Mouse (Mus musculus) liver, embryonic 15.5 days (tissue): ENCODE measurements around the gene Tulp2. TPM values are rescaled to one million over a fixed set of nuclear protein-coding genes. Genes with fewer than 3 reads are reported as not detected.
"Not testable (repeated sequence)": the region's sequence is repeated elsewhere in the genome, so short reads cannot be mapped to it uniquely, and the experiment has no call there.

Experiments
- ATAC-seq: fragments of 200-750 bp; cut with Nextera tagmentation; 2 replicates; pipeline ENCODE4 v1.8.0; 2017; ENCODE audit warnings: moderate number of reproducible peaks, mild to moderate bottlenecking, moderate library complexity; ENCODE audit not compliant: insufficient read depth
- H3K27ac ChIP-seq: fragments of 300-500 bp; sonication (generic); replicated peaks from 2 replicates; pipeline ENCODE4 v1.5.1; 2015; ENCODE audit warnings: mild to moderate bottlenecking, inconsistent platforms
- H3K27me3 ChIP-seq: fragments of 300-500 bp; sonication (generic); 2 replicates; pipeline ENCODE4 v1.6.1; 2015; ENCODE audit warnings: mild to moderate bottlenecking, inconsistent platforms
- H3K36me3 ChIP-seq: fragments of 300-500 bp; sonication (generic); replicated peaks from 2 replicates; pipeline ENCODE4 v1.6.1; 2015; ENCODE audit warnings: moderate library complexity, mild to moderate bottlenecking, inconsistent platforms
- H3K4me1 ChIP-seq: fragments of 300-500 bp; sonication (generic); replicated peaks from 2 replicates; pipeline ENCODE4 v1.6.1; 2015; ENCODE audit warnings: inconsistent platforms
- H3K4me2 ChIP-seq: fragments of 300-500 bp; sonication (generic); 2 replicates; pipeline ENCODE4 v1.6.1; 2015; ENCODE audit warnings: moderate library complexity, mild to moderate bottlenecking, inconsistent platforms
- H3K4me3 ChIP-seq: fragments of 300-500 bp; sonication (generic); replicated peaks from 2 replicates; pipeline ENCODE4 v1.5.1; 2015; ENCODE audit warnings: mild to moderate bottlenecking, inconsistent platforms
- H3K9ac ChIP-seq: fragments of 300-500 bp; sonication (generic); 2 replicates; pipeline ENCODE4 v1.6.1; 2015; ENCODE audit warnings: moderate library complexity, mild to moderate bottlenecking, inconsistent platforms
- H3K9me3 ChIP-seq: fragments of 300-500 bp; sonication (generic); replicated peaks from 2 replicates; pipeline ENCODE4 v1.6.1; 2016; ENCODE audit warnings: inconsistent platforms
- WGBS: fragments of 180-500 bp; shearing (Covaris S2); methylation state at CpG from one replicate; pipeline ENCODE4 v1.1.7; 2015; ENCODE audit warnings: mixed read lengths; ENCODE audit not compliant: insufficient replicate concordance; 5-methylcytosine and 5-hydroxymethylcytosine counted together
- polyA plus RNA-seq: library from polyadenylated mRNA; unstranded; fragments of >200 nt; fragmentation: Nextera tagmentation; extraction: Ambion mirVana; gene quantifications from 2 replicates; pipeline ENCODE4 v1.2.1, GENCODE M21; 2015

Tulp2 gene
- polyA plus RNA-seq, 1 experiment from 2014 or later, result 0.58 TPM

DNA sequence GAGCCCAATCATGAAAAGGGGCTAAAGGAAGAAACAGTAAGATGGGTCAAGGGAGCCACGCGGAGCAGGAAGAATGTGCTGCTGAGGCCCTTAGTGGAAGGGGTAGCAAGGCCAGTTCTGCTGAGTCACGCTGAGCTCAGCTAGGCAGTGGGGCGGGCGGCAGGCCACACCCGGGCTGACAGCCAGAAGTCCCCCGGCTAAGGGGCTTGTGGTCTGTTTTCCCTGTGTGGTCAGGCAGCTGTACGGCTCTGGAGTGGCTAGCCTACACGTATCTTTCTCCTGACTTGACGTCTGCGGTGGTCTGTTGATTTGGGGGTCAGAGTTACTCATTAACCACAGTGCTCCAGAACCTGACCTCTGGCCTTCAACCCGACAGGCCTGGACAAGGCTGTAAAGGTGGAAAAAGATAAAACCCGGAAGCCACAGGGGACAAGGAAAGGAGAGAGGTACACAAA, 20.8 kb upstream of the Tulp2 start:
- Histone ChIP-seq H3K9ac (peak overlapping the region; percentile 80), H3K4me1 (peaks cover 74% of the 10 kb centered on the region), H3K27ac (peak overlapping the region; percentile 97), H3K4me2 (peak overlapping the region; percentile 87), H3K27me3 (no peaks in the 10 kb centered on the region), H3K4me3 (peak overlapping the region; percentile 76), H3K36me3 (peaks cover 69% of the 10 kb centered on the region), H3K9me3 (no peaks in the 10 kb centered on the region)
- ATAC-seq, result peak; percentile 67
- 3% methylated on average over 13 of the region's 13 CpGs for WGBS

DNA sequence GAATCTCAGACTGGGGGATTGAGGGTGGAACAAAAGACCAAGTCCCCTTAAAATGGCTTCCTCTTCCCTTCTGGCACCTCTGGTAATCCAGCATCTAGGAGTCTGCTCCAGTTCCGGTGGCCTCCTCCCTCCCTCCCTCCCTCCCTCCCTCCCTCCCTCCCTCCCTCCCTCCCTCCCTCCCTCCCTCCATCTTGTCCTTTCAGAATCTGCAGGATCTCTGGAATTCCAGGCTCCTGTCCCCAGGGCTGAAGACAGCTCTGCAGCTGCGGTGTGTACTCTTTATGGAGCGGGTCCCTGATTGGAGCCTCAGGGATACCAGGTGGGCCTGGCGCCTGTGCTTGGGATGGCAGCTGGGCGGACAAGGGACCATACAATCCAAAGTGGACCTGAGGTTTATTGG, 20.4 kb upstream of the Tulp2 start:
- peaks cover 65% of the 10 kb centered on the region for H3K36me3 ChIP-seq
- peak; percentile 17 for ATAC-seq

GRCm38 (mm10) chr7:45461781-45462180, 19.9 kb upstream of the Tulp2 start:
- no peak for ATAC-seq
- H3K27me3 ChIP-seq, result no peaks in the 10 kb centered on the region
- H3K9me3 ChIP-seq, result no peaks in the 10 kb centered on the region
- H3K36me3 ChIP-seq, result peaks cover 63% of the 10 kb centered on the region
- 86% methylated on average over 4 of the region's 4 CpGs for WGBS
- H3K4me3 ChIP-seq, result peak overlapping the region; percentile 76
- peak overlapping the region; percentile 25; the same call in 1 of the 2 replicates for H3K9ac ChIP-seq
- peak overlapping the region; percentile 97 for H3K27ac ChIP-seq
- peak overlapping the region; percentile 87 for H3K4me2 ChIP-seq
- peaks cover 72% of the 10 kb centered on the region for H3K4me1 ChIP-seq

More for the DNA sequence above, 20.4 kb upstream of the Tulp2 start:
- Histone ChIP-seq H3K27ac (peak overlapping the region; percentile 97), H3K4me2 (peak overlapping the region; percentile 87), H3K4me3 (peak overlapping the region; percentile 76), H3K4me1 (peaks cover 74% of the 10 kb centered on the region), H3K27me3 (no peaks in the 10 kb centered on the region), H3K9ac (peak overlapping the region; percentile 80), H3K9me3 (no peaks in the 10 kb centered on the region)
- WGBS, result 64% methylated on average over 5 of the region's 5 CpGs

DNA sequence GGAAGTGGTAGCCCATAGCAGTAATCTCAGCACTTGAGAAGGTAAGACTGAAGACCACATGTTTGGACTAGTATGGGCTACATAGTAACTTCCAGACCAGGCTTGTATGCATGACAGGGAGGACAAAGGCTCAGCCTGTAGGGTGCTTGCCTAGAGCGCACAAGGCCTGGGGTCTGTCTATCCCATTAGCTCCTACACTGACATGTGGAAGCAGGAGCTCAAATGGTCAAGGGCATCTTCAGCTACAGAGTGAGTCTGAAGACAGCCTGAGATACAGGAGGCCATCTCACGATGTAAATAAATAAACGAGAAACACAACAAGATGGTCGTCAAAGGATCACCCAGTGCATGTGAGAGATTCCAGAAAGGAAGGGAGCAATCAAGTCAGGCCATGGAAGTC, 19.4 kb upstream of the Tulp2 start:
- 84% methylated on average over 4 of the region's 4 CpGs for WGBS
- H3K27ac ChIP-seq, result peak overlapping the region; percentile 97

DNA sequence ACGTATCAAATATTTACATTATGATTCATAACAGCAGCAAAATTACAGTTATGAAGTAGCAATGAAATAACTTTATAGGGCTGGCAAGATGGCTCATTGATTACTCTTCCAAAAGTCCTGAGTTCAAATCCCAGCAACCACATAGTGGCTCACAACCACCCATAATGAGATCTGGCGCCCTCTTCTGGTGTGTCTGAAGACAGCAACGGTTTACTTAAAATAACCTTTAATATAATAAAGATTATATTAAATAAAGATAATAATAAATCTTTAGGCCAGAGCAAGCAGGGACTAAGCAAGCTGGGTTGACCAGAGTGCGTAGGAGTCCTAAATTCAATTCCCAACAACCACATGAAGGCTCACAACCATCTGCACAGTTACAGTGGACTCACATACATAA, 18.8 kb upstream of the Tulp2 start:
- not testable (repeated sequence) for H3K9me3 ChIP-seq, H3K27ac ChIP-seq, H3K4me3 ChIP-seq, H3K27me3 ChIP-seq, ATAC-seq, H3K4me2 ChIP-seq, H3K9ac ChIP-seq
- Histone ChIP-seq H3K36me3 (peaks cover 52% of the 10 kb centered on the region), H3K4me1 (peaks cover 69% of the 10 kb centered on the region)
- 69% methylated on average over 4 of the region's 4 CpGs for WGBS

More for the DNA sequence above, 19.4 kb upstream of the Tulp2 start:
- ATAC-seq, result no peak
- no peaks in the 10 kb centered on the region for H3K27me3 ChIP-seq
- H3K9ac ChIP-seq, result no peak overlapping the region
- H3K4me1 ChIP-seq, result peaks cover 72% of the 10 kb centered on the region
- H3K4me2 ChIP-seq, result no peak overlapping the region
- H3K36me3 ChIP-seq, result peaks cover 57% of the 10 kb centered on the region
- H3K9me3 ChIP-seq, result no peaks in the 10 kb centered on the region
- no peak overlapping the region for H3K4me3 ChIP-seq

DNA sequence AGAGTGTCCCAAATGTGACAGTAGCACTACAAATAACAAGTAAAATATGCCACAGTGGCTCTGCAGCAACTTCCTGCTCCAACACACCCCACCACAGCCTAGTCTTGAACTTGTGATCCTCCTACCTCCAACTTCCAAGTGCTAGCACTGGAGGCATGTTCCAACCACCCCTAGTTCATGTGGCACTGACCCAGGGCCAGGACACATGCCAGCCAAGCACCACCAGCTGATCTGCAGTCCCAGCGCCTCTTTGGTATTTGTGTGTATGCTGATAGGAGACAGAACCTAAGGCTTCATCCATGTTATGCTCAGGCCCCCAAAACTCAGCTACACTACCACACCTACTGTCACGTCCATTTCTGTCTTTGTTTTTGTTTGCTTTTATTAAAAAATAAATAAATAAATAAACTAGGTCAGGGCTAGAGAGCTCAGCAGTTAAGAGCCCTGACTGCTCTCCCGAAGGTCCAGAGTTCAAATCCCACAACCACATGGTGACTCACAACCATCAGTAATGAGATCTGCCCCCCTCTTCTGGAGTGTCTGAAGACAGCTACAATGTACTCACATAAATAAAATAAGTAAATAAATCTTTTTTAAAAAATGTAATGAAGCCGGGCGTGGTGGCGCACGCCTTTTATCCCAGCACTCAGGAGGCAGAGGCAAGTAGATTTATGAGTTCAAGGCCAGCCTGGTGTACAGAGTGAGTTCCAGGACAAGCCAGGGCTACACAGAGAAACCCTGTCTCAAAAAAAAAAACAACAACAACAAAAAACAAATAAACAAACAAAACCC, 17.5 kb upstream of the Tulp2 start:
- Histone ChIP-seq H3K9me3 (no peaks in the 10 kb centered on the region), H3K4me1 (peaks cover 61% of the 10 kb centered on the region), H3K27me3 (no peaks in the 10 kb centered on the region), H3K27ac (0 out of 2 replicates have a peak overlapping the region, but pooled peaks have one; percentile 12), H3K4me3 (no peak overlapping the region), H3K36me3 (peaks cover 42% of the 10 kb centered on the region), H3K9ac (no peak overlapping the region), H3K4me2 (no peak overlapping the region)
- 81% methylated on average over 7 of the region's 7 CpGs for WGBS
- no peak for ATAC-seq

GRCm38 (mm10) chr7:45465112-45465511, 16.6 kb upstream of the Tulp2 start:
- ATAC-seq, result no peak
- peak overlapping the region; percentile 99 for H3K4me2 ChIP-seq
- H3K27me3 ChIP-seq, result no peaks in the 10 kb centered on the region
- H3K27ac ChIP-seq, result 0 out of 2 replicates have a peak overlapping the region, but pooled peaks have one; percentile 9
- peak overlapping the region; percentile 86; the same call in 1 of the 2 replicates for H3K4me3 ChIP-seq
- H3K36me3 ChIP-seq, result peaks cover 42% of the 10 kb centered on the region
- peaks cover 58% of the 10 kb centered on the region for H3K4me1 ChIP-seq
- H3K9me3 ChIP-seq, result no peaks in the 10 kb centered on the region
- WGBS, result 85% methylated on average over 12 of the region's 12 CpGs
- no peak overlapping the region for H3K9ac ChIP-seq

GRCm38 (mm10) chr7:45465549-45465948, 16.1 kb upstream of the Tulp2 start:
- no peak for ATAC-seq
- Histone ChIP-seq H3K4me1 (peaks cover 56% of the 10 kb centered on the region), H3K4me3 (peak overlapping the region; percentile 86), H3K36me3 (peaks cover 42% of the 10 kb centered on the region), H3K27ac (peak overlapping the region; percentile 82; the same call in 1 of the 2 replicates), H3K27me3 (no peaks in the 10 kb centered on the region), H3K4me2 (peak overlapping the region; percentile 99), H3K9me3 (no peaks in the 10 kb centered on the region), H3K9ac (peak overlapping the region; percentile 92; the same call in 1 of the 2 replicates)
- WGBS, result 72% methylated on average over 9 of the region's 9 CpGs

GRCm38 (mm10) chr7:45466283-45467089, 15.2 kb upstream of the Tulp2 start, which contains the start of gene Bax:
Gene Bax, minus strand, starts transcription at chr7:45466898.
- peak within 1 kb of the TSS; percentile 99 for H3K4me2 ChIP-seq
- peak within 1 kb of the TSS; percentile 92 for H3K9ac ChIP-seq
- peak; percentile 73 for ATAC-seq
- under 1% methylated on average over 57 of the region's 58 CpGs for WGBS
- H3K4me1 ChIP-seq, result peaks cover 55% of the 10 kb centered on the region
- no peaks in the 10 kb centered on the region for H3K9me3 ChIP-seq
- peaks cover 41% of the 10 kb centered on the region for H3K36me3 ChIP-seq
- peak within 1 kb of the TSS; percentile 86 for H3K4me3 ChIP-seq
- H3K27ac ChIP-seq, result peak within 1 kb of the TSS; percentile 82
- no peaks in the 10 kb centered on the region for H3K27me3 ChIP-seq

GRCm38 (mm10) chr7:45467090-45467670, 14.5 kb upstream of the Tulp2 start:
- WGBS, result 43% methylated on average over 7 of the region's 7 CpGs
- Histone ChIP-seq H3K27me3 (no peaks in the 10 kb centered on the region), H3K4me1 (peaks cover 52% of the 10 kb centered on the region), H3K27ac (no peak overlapping the region), H3K9ac (peak overlapping the region; percentile 47), H3K36me3 (peaks cover 34% of the 10 kb centered on the region), H3K4me2 (peak overlapping the region; percentile 99), H3K9me3 (no peaks in the 10 kb centered on the region), H3K4me3 (peak overlapping the region; percentile 86)
- ATAC-seq, result 0 out of 2 replicates have a peak, but pooled peaks have one; percentile 3
